Comparison of ENCODE assay signal across 1 mouse cellular context in the genomic region with DNA sequence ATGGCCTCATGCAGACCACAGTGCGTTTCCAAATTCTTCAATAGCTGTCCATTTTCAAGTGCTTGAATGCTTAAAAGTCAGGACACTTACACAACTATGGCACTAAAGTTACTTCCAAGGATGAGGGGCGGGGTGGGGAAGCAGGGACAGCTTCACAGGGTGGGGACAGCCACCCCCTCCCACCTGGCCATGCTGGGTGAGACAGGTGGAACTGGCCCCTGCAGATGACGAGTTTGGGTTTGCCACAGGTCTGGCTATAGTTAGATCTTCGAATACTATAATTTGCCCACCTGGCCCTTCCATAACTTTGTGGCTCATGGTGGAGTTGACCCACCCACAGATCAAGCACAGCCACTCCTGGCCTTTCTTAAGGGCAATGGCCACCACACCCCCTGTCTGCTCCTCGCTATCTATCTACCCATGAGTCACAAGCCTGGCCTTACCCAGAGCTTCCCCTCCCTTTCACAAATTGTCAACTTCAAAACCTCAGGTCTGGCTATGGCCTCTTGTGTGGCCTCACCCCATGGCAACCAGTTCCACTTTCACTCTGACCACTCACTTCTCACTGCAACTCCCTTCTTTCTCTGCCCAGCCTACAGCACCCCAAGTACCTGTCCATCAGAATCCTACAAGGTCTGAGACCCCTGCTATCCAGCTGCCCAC.
TF ChIP-seq lines count a peak whose summit lies in the region.

No protein-coding gene starts in this region.

TF ChIP-seq in CH12.LX, 34 proteins besides CTCF, POLR2A, EP300 and RAD21 (continued from another document):
- no peak; the same call in 1 of the 2 replicates for TF ChIP-seq ETS1 (conservative IDR thresholded peaks at IDR 0.05; ENCODE audit: low read depth, low read length)
- TF ChIP-seq SMC3 (IDR thresholded peaks at IDR 0.05; ENCODE audit: low read depth, low read length), result no peak
- TF ChIP-seq E2F4 (IDR thresholded peaks at IDR 0.05; ENCODE audit: insufficient replicate concordance, low read depth, low read length), result no peak
- TF ChIP-seq JUN (IDR thresholded peaks at IDR 0.05; ENCODE audit: insufficient read depth, low read depth, low read length), result no peak
- TF ChIP-seq PAX5 (IDR thresholded peaks at IDR 0.05; ENCODE audit: low read length), result no peak
- TF ChIP-seq HCFC1 (IDR thresholded peaks at IDR 0.05; ENCODE audit: low read depth, low read length), result no peak
- TF ChIP-seq MAX (IDR thresholded peaks at IDR 0.05; ENCODE audit: low read length), result no peak
- TF ChIP-seq TCF12 (IDR thresholded peaks at IDR 0.05; ENCODE audit: low read depth, low read length), result peak; percentile 60
- no peak for TF ChIP-seq KAT2A (IDR thresholded peaks at IDR 0.05; ENCODE audit: insufficient replicate concordance, low read length)
